Mouse (Mus musculus) embryonic fibroblast, embryonic 13.5 days (primary cell): ENCODE data around the gene Mpp3.

Experiments
- CTCF ChIP-seq: IDR thresholded peaks from 2 replicates; pipeline ENCODE4 v1.5.1; 2011; ENCODE audit warnings: mild to moderate bottlenecking, control low read depth, low read length, moderate library complexity, borderline replicate concordance; ENCODE audit not compliant: insufficient read depth
- POLR2A ChIP-seq: IDR thresholded peaks from 2 replicates; pipeline ENCODE4 v1.6.1; 2011; ENCODE audit warnings: low read depth, mild to moderate bottlenecking, control low read depth, low read length, moderate library complexity

- TF ChIP-seq POLR2A, result no peak
- no peak for TF ChIP-seq CTCF
These were observed 70.8 kb downstream of the Mpp3 start for GRCm38 (mm10) chr11:101957476-101957875.
